Mouse (Mus musculus): ENCODE data around the gene Fgf14. TPM values are rescaled to one million over a fixed set of nuclear protein-coding genes. Genes with fewer than 3 reads are reported as not detected.
"Not testable (repeated sequence)": the region's sequence is repeated elsewhere in the genome, so short reads cannot be mapped to it uniquely, and the experiment has no call there.

The Fgf14 gene
- polyA plus RNA-seq, 1 experiment from 2014 or later: 6.7 TPM

DNA sequence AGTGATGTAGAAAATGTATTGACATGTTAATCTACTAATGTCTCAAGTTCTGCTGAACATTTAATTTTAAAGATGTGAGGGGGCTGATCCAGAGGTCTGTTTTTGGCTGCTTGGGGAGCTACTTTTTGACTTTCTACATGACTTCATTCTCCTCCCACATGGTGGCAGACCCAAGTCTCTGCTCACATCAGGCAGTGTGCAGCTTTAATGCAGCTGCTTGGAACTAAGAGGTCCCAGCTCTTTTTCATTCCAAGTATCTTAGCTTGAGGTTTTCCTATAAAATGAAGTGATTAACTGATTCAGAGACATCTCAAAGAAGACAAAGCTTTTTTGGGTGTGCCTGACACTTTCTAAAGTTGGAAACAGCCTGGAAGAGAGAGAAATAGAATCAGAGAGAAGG is 232.1 kb downstream of the Fgf14 start:
- H3K9me3 ChIP-seq (ENCODE audit: control insufficient read depth, low read length): no peaks in the 10 kb centered on the region
- no peak overlapping the region for H3K9ac ChIP-seq (ENCODE audit: low read length)
- H3K27me3 ChIP-seq (ENCODE audit: control insufficient read depth, insufficient read depth, low read length): no peaks in the 10 kb centered on the region
- H3K4me3 ChIP-seq (ENCODE audit: low read depth, low read length): no peak overlapping the region
- ATAC-seq (replicated peaks; ENCODE audit: low FRiP score): no peak
- H3K4me2 ChIP-seq (ENCODE audit: low read depth, low read length, severe bottlenecking): no peak overlapping the region
- H3K4me1 ChIP-seq (replicated peaks; ENCODE audit: control insufficient read depth, insufficient read depth, low read length): no peaks in the 10 kb centered on the region
- H3K27ac ChIP-seq (ENCODE audit: low read depth, low read length): no peak overlapping the region
- no peaks in the 10 kb centered on the region for H3K36me3 ChIP-seq (ENCODE audit: control insufficient read depth, insufficient read depth, low read length)
- DNase-seq (ENCODE audit: low spot score): no peak

DNA sequence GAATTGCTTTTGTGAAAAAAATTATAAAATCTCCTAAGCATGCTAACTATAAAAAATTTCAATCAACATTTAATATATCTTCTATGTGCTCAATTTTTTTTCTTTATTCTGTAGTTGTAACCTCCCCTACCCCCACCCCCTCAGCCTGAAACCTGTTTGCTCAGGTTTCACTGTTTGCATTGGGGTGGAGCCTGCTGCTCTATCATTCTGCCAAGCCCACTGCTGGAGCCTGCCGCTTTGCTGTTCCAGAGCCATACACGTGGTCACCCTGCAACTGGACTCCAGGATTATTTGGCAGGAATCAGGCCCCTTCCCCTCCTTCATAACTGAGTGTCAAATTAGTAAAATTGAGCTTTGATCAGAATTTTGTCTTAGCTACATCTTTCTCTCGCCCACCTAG is 237.6 kb downstream of the Fgf14 start:
- not testable (repeated sequence) for H3K4me3 ChIP-seq (ENCODE audit: low read depth, low read length); DNase-seq (ENCODE audit: low spot score); H3K9ac ChIP-seq (ENCODE audit: low read length); H3K9me3 ChIP-seq (ENCODE audit: control insufficient read depth, low read length); H3K27me3 ChIP-seq (ENCODE audit: control insufficient read depth, insufficient read depth, low read length); ATAC-seq (replicated peaks; ENCODE audit: low FRiP score); H3K4me1 ChIP-seq (replicated peaks; ENCODE audit: control insufficient read depth, insufficient read depth, low read length); H3K4me2 ChIP-seq (ENCODE audit: low read depth, low read length, severe bottlenecking); H3K27ac ChIP-seq (ENCODE audit: low read depth, low read length); H3K36me3 ChIP-seq (ENCODE audit: control insufficient read depth, insufficient read depth, low read length)
- WGBS: 60% methylated on average over 3 of the region's 3 CpGs

DNA sequence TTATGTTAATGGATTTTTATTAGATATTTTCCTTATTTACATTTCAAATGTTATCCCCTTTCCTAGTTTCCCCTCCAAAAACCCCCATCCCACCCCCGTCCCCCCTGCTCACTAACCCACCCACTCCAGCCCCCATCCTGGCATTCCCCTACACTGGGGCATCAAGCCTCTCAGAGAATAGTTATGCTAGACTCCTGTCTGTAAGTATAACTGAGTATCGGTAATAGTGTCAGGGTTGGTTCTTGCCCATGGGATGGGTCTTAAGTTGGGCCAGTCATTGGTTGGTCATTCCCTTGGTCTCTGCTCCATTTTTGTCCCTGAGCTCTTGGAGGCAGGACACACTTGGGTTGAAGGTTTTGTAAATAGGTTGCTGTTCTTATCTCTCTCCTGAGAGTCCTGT is 265.0 kb downstream of the Fgf14 start:
- Histone ChIP-seq H3K4me3 (ENCODE audit: low read depth, low read length) (no peak overlapping the region), H3K27ac (ENCODE audit: low read depth, low read length) (no peak overlapping the region), H3K4me2 (ENCODE audit: low read depth, low read length, severe bottlenecking) (no peak overlapping the region), H3K36me3 (ENCODE audit: control insufficient read depth, insufficient read depth, low read length) (no peaks in the 10 kb centered on the region), H3K9ac (ENCODE audit: low read length) (no peak overlapping the region), H3K27me3 (ENCODE audit: control insufficient read depth, insufficient read depth, low read length) (no peaks in the 10 kb centered on the region), H3K4me1 (replicated peaks; ENCODE audit: control insufficient read depth, insufficient read depth, low read length) (no peaks in the 10 kb centered on the region), H3K9me3 (ENCODE audit: control insufficient read depth, low read length) (no peaks in the 10 kb centered on the region)
- 91% methylated on average over 2 of the region's 2 CpGs for WGBS
- no peak for DNase-seq (ENCODE audit: low spot score)
- no peak for ATAC-seq (replicated peaks; ENCODE audit: low FRiP score)

- ATAC-seq (replicated peaks; ENCODE audit: low FRiP score): no peak
- H3K9me3 ChIP-seq (ENCODE audit: control insufficient read depth, low read length): no peaks in the 10 kb centered on the region
- H3K4me2 ChIP-seq (ENCODE audit: low read depth, low read length, severe bottlenecking): no peak overlapping the region
- no peak overlapping the region for H3K4me3 ChIP-seq (ENCODE audit: low read depth, low read length)
- H3K4me1 ChIP-seq (replicated peaks; ENCODE audit: control insufficient read depth, insufficient read depth, low read length): no peaks in the 10 kb centered on the region
- no peak overlapping the region for H3K27ac ChIP-seq (ENCODE audit: low read depth, low read length)
- H3K27me3 ChIP-seq (ENCODE audit: control insufficient read depth, insufficient read depth, low read length): no peaks in the 10 kb centered on the region
- WGBS: 0% methylated on average over 1 of the region's 1 CpGs
- no peak overlapping the region for H3K9ac ChIP-seq (ENCODE audit: low read length)
- H3K36me3 ChIP-seq (ENCODE audit: control insufficient read depth, insufficient read depth, low read length): no peaks in the 10 kb centered on the region
- no peak for DNase-seq (ENCODE audit: low spot score)
These were observed 266.0 kb downstream of the Fgf14 start for GRCm38 (mm10) chr14:124410945-124411344.

GRCm38 (mm10) chr14:124328391-124328790 is 348.5 kb downstream of the Fgf14 start:
- no peak for DNase-seq (ENCODE audit: low spot score)
- H3K27ac ChIP-seq (ENCODE audit: low read depth, low read length): no peak overlapping the region
- no peak for ATAC-seq (replicated peaks; ENCODE audit: low FRiP score)
- no peak overlapping the region for H3K4me2 ChIP-seq (ENCODE audit: low read depth, low read length, severe bottlenecking)
- no peaks in the 10 kb centered on the region for H3K36me3 ChIP-seq (ENCODE audit: control insufficient read depth, insufficient read depth, low read length)
- no peaks in the 10 kb centered on the region for H3K4me1 ChIP-seq (replicated peaks; ENCODE audit: control insufficient read depth, insufficient read depth, low read length)
- no peaks in the 10 kb centered on the region for H3K9me3 ChIP-seq (ENCODE audit: control insufficient read depth, low read length)
- H3K4me3 ChIP-seq (ENCODE audit: low read depth, low read length): no peak overlapping the region
- H3K27me3 ChIP-seq (ENCODE audit: control insufficient read depth, insufficient read depth, low read length): no peaks in the 10 kb centered on the region
- no peak overlapping the region for H3K9ac ChIP-seq (ENCODE audit: low read length)

GRCm38 (mm10) chr14:124319017-124319718 is 357.8 kb downstream of the Fgf14 start:
- WGBS: 61% methylated on average over 1 of the region's 1 CpGs
- H3K4me3 ChIP-seq (ENCODE audit: low read depth, low read length): no peak overlapping the region

DNA sequence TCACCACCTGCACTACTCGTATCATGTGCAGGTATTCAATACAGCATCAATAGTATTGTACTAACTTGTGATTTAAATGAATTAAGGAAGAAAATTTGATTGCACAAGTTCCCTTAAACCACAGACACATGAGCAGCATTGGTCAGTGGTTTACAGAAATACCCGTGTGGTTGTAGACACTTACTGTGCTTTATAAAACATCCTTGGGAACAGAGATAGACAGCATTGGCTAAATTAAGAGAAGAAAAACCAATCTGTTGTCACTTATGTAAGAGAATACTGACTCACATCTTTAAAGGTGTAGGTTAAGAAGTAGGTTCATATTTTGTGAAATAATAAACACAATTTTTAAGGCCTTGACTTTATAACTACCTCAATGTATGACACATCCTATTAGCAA is 361.4 kb downstream of the Fgf14 start:
- H3K4me2 ChIP-seq (ENCODE audit: low read depth, low read length, severe bottlenecking): no peak overlapping the region
- 95% methylated on average over 2 of the region's 2 CpGs for WGBS
- H3K27ac ChIP-seq (ENCODE audit: low read depth, low read length): no peak overlapping the region
- H3K27me3 ChIP-seq (ENCODE audit: control insufficient read depth, insufficient read depth, low read length): no peaks in the 10 kb centered on the region
- no peaks in the 10 kb centered on the region for H3K36me3 ChIP-seq (ENCODE audit: control insufficient read depth, insufficient read depth, low read length)
- no peaks in the 10 kb centered on the region for H3K4me1 ChIP-seq (replicated peaks; ENCODE audit: control insufficient read depth, insufficient read depth, low read length)
- no peak for DNase-seq (ENCODE audit: low spot score)
- no peak overlapping the region for H3K4me3 ChIP-seq (ENCODE audit: low read depth, low read length)
- H3K9me3 ChIP-seq (ENCODE audit: control insufficient read depth, low read length): no peaks in the 10 kb centered on the region
- H3K9ac ChIP-seq (ENCODE audit: low read length): no peak overlapping the region
- no peak for ATAC-seq (replicated peaks; ENCODE audit: low FRiP score)

More at GRCm38 (mm10) chr14:124319017-124319718, 357.8 kb downstream of the Fgf14 start:
- Histone ChIP-seq H3K9me3 (ENCODE audit: control insufficient read depth, low read length) (no peaks in the 10 kb centered on the region), H3K9ac (ENCODE audit: low read length) (no peak overlapping the region), H3K4me1 (replicated peaks; ENCODE audit: control insufficient read depth, insufficient read depth, low read length) (no peaks in the 10 kb centered on the region), H3K36me3 (ENCODE audit: control insufficient read depth, insufficient read depth, low read length) (no peaks in the 10 kb centered on the region), H3K27me3 (ENCODE audit: control insufficient read depth, insufficient read depth, low read length) (no peaks in the 10 kb centered on the region), H3K27ac (ENCODE audit: low read depth, low read length) (no peak overlapping the region), H3K4me2 (ENCODE audit: low read depth, low read length, severe bottlenecking) (no peak overlapping the region)
- ATAC-seq (replicated peaks; ENCODE audit: low FRiP score) (peak; percentile 52), DNase-seq (ENCODE audit: low spot score) (no peak)

DNA sequence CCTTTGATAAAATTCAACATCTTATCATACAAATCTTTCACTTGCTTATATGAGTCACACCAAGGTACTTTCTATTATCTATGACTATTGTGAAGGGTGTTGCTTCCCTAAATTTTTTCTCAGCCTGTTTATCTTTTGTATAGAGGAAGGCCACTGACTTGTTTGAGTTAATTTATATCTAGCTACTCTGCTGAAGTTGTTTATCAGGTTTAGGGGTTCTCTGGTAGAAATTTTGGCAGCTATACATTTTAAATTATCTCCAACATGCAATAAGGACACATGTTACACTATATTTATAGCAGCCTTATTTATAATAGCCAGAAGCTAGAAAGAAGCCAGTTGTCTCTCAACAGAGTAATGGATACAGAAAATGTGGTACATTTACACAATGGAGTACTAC is 389.9 kb downstream of the Fgf14 start:
- no peak for DNase-seq (ENCODE audit: low spot score)

GRCm38 (mm10) chr14:124278384-124278944 is 398.5 kb downstream of the Fgf14 start:
- no peak for ATAC-seq (replicated peaks; ENCODE audit: low FRiP score)
- H3K4me3 ChIP-seq (ENCODE audit: low read depth, low read length): no peak overlapping the region
- DNase-seq (ENCODE audit: low spot score): no peak

More for the DNA sequence above, 389.9 kb downstream of the Fgf14 start:
- no peaks in the 10 kb centered on the region for H3K9me3 ChIP-seq (ENCODE audit: control insufficient read depth, low read length)
- no peak overlapping the region for H3K9ac ChIP-seq (ENCODE audit: low read length)
- no peak overlapping the region for H3K27ac ChIP-seq (ENCODE audit: low read depth, low read length)
- no peak for ATAC-seq (replicated peaks; ENCODE audit: low FRiP score)
- no peaks in the 10 kb centered on the region for H3K36me3 ChIP-seq (ENCODE audit: control insufficient read depth, insufficient read depth, low read length)
- no peaks in the 10 kb centered on the region for H3K27me3 ChIP-seq (ENCODE audit: control insufficient read depth, insufficient read depth, low read length)
- no peak overlapping the region for H3K4me3 ChIP-seq (ENCODE audit: low read depth, low read length)
- H3K4me1 ChIP-seq (replicated peaks; ENCODE audit: control insufficient read depth, insufficient read depth, low read length): no peaks in the 10 kb centered on the region
- no peak overlapping the region for H3K4me2 ChIP-seq (ENCODE audit: low read depth, low read length, severe bottlenecking)

More at GRCm38 (mm10) chr14:124278384-124278944, 398.5 kb downstream of the Fgf14 start:
- Histone ChIP-seq H3K27ac (ENCODE audit: low read depth, low read length) (no peak overlapping the region), H3K36me3 (ENCODE audit: control insufficient read depth, insufficient read depth, low read length) (no peaks in the 10 kb centered on the region), H3K9me3 (ENCODE audit: control insufficient read depth, low read length) (no peaks in the 10 kb centered on the region), H3K27me3 (ENCODE audit: control insufficient read depth, insufficient read depth, low read length) (no peaks in the 10 kb centered on the region), H3K4me1 (replicated peaks; ENCODE audit: control insufficient read depth, insufficient read depth, low read length) (no peaks in the 10 kb centered on the region), H3K4me2 (ENCODE audit: low read depth, low read length, severe bottlenecking) (no peak overlapping the region), H3K9ac (ENCODE audit: low read length) (no peak overlapping the region)
